Mouse (Mus musculus) layer of hippocampus, postnatal 14 days (tissue): ENCODE results near the gene Snx29. TPM values are rescaled to one million over a fixed set of nuclear protein-coding genes. Genes with fewer than 3 reads are reported as not detected.

Source experiments
- DNase-seq, 2 experiments: peaks; one replicate each; pipeline ENCODE4 v3.0.0; 2021 to 2022; ENCODE audit warnings: low spot score in 2 of 2, mixed read lengths in 1 of 2
- total RNA-seq, 2 experiments: library from RNA; stranded (reverse); gene quantifications; 2 replicates each; pipeline ENCODE4 v1.2.3; 2021

Snx29 gene
- total RNA-seq, 2 experiments from 2014 or later = 26.9 to 33.6 TPM

DNA sequence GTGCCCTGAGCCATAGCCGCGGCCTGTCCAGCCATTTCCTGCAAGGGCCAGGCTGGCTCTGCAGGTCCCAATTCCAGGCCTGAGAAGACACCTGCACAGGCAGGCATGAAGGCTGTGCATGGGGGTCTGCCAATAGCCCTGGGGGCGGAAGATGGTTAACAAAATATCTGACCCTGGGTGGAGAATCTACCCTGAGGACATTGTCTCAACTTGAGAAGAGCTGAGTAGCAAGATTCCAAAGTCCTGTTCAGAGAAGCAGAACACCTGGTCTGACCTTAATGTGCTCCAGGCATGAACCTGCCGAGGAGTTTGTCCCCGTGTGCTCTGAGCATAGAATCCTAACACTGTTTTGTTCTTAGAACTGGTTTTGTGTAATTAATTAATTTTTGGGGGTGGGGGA is 83.5 kb downstream of the Snx29 start:
- DNase-seq = no peak

- no peak for DNase-seq
Observed at GRCm38 (mm10) chr16:11406622-11407021, 83.9 kb downstream of the Snx29 start.

GRCm38 (mm10) chr16:11407932-11408620 is 85.4 kb downstream of the Snx29 start:
- no peak for DNase-seq

DNA sequence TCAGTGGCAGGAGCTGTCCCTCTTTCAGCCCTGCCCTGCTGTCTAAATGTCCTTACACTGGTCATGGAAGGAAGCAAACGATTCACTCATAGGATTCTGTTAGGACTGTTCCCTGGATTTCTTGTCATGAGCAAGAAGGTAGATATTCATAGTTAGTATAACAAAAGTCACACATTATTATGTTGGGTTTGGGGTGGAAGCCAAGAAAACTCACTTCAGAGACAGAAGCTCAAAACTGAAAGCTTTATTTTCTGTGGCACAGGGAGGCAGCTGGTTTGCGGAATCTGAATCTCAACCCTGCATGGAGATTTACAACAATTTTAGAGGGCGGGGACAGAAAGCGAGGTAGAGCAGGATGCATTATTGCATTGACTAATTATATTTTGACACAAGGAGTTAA is 86.0 kb downstream of the Snx29 start:
- no peak for DNase-seq

DNA sequence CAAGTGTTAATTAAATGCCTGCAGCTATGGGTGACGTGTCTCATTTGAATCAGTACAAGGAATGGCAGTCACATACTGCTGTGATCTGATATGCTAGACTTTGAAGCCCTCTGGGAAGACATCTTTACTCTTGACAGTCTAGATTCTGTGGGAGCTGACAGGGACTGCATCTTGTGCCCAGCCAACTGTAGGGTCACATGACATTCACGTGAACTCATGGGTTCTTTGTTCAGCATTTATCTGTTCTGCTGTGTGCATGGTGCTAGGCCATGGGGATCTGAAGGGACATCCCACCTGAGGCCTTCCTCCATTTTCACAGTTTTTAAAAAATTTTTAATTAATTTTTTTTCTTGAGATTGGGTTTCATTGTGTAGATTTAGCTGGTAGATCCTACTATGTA is 91.9 kb downstream of the Snx29 start:
- DNase-seq = no peak

DNA sequence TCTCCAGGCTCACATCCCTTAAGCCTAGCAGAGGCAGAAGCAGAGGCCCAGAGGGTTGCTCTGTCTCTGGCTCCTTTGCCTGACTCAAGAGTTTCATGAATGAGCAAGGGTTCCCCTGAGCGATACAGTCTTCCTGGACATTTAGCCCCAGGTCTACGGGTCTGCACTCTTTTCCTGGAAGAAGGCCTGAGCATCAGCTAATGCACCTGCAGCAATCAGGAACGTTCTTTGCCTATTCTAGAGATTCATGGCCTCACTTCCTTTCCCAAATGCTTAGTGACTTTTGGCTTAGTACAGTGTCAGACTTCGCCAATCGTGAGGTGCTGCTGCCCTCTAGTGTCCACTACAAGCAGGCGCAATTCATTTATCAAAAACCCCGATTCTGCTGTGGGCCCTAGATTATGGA is 95.5 kb downstream of the Snx29 start:
- DNase-seq = peak; percentile 52 to 61

GRCm38 (mm10) chr16:11420311-11421080 is 97.8 kb downstream of the Snx29 start:
- DNase-seq = no peak

- DNase-seq = no peak
Observed at GRCm38 (mm10) chr16:11422165-11422564, 99.5 kb downstream of the Snx29 start.

DNA sequence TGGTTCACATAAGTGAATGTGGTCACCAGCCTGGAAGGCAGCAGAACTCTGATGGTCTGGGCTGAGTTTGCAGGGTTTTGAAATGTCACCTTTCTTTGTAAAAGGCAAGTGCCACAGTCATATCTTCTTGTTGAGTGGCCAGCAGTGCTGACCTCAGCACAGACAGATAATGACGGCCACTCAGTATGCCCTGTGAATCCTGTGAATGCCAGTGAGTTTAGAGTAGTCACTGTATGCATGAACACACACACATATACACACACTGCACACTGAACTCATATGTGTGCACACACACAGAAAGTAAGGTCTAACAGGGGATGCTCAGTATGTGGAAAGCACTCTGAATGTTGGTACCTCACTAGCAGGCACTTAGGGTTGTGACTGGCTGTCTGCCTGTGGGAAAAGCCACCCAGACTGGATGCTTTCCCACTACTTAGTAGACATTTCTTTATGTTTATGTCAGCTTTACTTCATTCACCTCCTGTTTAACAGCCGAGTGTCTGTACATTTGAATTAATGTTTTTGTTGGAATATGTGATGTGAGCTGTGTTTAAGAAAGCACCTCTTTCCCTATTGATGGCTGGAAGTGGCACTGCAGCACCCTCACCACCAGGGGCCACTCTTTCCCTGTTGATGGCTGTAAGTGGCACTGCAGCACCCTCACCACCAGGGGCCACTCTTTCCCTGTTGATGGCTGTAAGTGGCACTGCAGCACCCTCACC is 100.3 kb downstream of the Snx29 start:
- DNase-seq = no peak

DNA sequence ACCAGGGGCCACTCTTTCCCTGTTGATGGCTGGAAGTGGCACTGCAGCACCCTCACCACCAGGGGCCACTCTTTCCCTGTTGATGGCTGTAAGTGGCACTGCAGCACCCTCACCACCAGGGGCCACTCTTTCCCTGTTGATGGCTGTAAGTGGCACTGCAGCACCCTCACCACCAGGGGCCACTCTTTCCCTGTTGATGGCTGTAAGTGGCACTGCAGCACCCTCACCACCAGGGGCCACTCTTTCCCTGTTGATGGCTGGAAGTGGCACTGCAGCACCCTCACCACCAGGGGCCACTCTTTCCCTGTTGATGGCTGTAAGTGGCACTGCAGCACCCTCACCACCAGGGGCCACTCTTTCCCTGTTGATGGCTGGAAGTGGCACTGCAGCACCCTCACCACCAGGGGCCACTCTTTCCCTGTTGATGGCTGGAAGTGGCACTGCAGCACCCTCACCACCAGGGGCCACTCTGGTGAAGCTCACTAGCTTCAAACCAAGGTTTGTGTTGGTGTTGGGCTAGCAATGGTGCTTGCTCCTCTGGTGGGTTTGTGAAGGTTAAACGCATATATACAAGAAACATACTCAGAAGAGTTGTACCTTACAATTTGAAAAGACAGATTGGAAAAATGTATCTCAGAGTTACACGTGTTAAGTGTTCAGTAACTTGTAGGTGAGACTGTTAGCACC is 101.0 kb downstream of the Snx29 start:
- peak; percentile 34 to 44 for DNase-seq

DNA sequence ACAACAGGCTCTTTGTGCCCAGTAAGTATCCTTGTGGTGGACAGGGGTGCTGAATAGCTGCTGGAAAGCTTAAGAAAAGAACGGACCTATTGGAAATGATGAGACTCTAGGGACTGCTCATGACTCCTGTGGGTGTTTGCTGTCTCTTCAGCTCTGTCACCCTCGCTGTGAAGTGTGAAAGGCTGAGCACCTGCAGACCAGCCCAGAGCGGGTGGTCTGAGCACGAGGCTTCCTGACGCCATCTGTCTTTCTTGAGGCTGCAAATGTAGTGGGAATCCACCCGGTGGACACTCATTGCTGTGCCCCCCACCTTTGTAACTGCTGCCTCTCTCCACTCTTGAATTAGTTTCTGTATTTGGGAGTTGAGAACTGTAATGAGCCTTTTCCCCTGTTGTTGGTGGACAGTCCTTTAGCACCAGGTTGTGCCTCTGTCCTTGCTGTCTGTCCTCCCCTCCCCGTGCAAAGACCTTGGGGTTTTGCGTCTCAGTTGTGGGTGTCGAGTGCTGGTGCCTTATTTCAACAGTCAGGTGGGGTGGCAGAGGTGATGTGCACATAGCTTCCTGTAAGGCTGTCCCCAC is 101.9 kb downstream of the Snx29 start:
- no peak for DNase-seq

GRCm38 (mm10) chr16:11425279-11425678 is 102.6 kb downstream of the Snx29 start:
- no peak for DNase-seq

DNA sequence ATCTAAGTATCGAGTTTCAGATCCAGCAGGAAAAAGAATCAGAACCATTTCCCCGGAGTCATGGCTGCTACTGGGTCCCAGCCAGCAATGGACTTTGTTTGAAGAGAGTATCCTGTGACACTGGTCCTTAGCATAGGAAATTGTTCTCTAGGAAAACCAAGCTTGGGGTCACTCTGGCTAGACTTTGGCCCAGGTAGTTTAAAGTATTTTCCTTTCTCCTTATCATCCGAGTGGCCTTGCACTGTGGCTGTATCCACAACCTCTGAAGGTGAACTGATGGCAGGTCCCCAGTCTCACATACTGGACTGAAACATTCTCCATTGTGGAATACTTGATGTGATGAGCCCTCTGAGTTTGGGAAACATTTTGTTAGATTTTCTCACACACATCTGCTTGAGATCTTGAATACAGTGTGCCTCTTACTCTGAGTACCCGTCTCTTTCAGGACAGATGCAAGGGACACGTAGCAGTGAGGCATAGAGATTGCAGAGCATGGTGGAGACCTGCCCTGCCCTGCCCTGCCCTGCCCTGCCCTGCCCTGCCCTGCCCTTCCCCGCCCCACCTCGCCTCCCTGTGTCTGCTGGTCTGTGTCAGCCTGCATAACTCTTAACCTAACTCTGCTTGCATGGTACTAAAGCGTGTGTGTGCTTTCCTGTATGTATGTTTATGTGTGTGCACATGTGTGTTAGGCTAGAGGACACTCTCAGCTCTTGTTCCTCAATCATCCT is 104.3 kb downstream of the Snx29 start:
- no peak for DNase-seq

DNA sequence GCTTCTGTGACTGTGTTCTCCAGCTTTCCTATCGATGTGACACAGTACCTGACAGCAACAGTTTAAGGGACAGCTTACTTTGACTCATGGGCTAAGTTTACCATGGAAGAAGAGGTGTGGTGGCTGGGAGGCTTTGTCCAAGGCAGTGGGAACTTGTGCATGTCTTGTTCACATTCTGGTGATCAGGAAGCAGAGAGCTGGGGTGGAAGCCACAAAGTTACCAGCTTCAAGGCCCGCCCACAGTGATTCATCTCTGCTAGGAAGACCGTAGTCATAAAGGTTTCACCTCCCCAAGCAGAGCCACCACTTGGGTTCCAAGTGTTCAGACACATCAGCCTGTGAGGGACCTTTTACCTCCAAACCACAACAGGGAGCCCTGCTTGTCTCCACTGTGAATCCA is 107.1 kb downstream of the Snx29 start:
- DNase-seq = no peak

DNA sequence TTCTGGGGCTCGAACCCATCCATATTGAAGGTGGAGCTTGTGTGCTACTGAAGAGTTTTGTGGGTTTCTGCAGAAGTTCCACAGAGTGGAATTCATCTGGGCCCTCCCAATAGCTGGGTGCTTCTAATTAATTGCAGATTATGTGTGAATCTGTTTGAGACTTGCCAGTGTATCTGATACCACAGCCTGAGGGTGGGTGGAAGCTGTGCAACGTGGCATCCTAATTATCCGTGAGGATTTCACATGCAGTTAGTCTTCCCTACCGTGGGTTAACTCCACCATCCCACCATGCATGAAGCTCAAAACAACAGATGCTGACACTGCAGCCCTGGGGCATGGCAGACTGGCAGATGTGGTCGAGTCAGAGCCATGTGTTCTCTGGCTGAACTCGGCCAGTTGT is 107.8 kb downstream of the Snx29 start:
- peak; percentile 28 to 39 for DNase-seq

DNA sequence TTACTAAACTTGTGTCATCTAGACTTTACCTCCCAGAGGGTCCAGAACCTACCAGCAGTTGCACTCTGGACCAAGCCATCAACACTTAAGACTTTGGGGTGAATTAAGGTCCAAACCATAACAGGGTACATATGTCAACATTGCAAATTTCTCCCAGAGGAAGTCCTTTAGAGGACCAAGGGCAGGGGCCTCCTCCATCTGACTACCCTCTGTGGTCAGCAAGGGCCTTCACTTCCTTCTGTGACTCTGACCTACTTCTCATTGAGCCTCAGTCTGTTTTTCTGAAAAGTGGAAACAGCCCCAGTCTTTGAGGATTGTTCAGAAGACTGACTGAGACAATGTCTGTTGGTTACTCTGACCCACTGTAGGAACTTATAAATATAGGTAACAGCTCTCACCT is 111.1 kb downstream of the Snx29 start:
- DNase-seq = no peak

GRCm38 (mm10) chr16:11437641-11438040 is 114.9 kb downstream of the Snx29 start:
- DNase-seq = no peak

GRCm38 (mm10) chr16:11439417-11439816 is 116.7 kb downstream of the Snx29 start:
- DNase-seq = no peak

- no peak for DNase-seq
Observed at GRCm38 (mm10) chr16:11441616-11442015, 118.9 kb downstream of the Snx29 start.

DNA sequence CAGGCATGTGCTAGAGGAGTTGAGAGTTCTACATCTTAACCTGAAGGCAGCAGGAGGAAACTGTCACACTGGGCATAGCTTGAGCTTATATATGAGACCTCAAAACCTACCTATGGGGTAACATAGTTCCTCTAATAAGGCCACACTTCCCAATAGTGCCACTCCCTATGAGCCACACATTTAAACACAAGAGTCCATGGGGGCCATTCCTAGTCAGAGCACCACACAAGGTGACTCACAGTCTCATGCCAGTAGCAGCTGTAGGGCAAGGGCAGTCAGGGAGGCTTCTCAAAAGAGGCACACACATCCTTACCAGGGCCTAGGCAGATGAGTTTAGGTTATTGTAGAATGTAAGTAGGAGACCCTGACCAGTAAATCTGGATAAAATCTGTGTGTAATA is 119.8 kb downstream of the Snx29 start:
- DNase-seq = no peak
